Mouse (Mus musculus): ENCODE data around the gene Snx17.

Gene Snx17

GRCm38 (mm10) chr5:31226641-31227040 lies 33.6 kb downstream of the Snx17 start:
- no peak for DNase-seq (ENCODE audit: low spot score in 2 of 2)

DNA sequence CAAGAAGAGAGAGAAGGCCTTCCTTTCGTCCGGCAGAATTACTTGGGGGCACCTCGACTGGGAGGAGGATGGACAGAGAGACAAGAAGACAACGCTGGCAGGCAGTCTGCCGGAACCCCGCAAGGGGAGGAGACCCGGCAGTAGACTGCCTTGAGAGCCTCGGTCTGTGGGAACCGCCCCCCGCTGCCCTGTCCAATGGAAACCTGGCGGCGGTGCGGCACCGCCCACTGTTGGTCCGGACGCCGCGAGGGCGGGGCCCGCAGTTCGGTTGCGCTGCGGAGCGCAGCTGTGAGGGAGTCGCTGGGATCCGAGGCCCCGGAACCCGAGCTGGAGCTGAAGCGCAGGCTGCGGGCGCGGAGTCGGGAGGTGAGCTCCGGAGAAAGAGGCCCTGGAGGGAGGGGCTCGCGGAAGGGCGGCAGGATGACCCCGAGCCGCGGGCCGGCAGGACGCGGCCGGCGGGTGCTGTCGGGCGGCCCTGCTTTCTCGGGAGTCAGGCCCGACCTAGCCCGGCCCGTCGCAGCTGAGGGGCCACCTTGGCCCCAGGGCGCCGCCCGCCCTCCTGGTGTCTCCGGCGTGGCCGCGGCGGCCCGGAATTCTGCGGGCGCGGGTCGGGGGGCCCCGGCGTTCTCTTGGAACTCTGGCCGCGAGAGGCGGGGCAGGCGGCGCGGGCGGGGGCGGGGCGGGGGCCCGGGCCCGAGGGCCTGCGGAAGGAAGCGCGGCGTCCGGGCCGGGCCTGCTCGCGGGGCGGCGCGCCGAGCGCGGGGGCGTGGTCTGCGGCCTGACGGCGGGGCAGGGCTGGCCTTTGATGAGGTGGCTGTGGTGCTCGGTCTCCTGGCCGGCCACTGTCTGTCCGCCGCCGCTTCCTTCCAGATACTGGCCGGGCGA lies 47.9 kb downstream of the Snx17 start, which contains the start of the genes Nrbp1 and Gm9970:
Gene Nrbp1, plus strand, starts transcription at position 228 of the 885 bp plus-strand sequence.
Gene Gm9970, minus strand, starts transcription at position 596 of the 885 bp plus-strand sequence.
- DNase-seq (ENCODE audit: low spot score in 2 of 2): peak; percentile 88 to 94

GRCm38 (mm10) chr5:31241522-31242034 lies 48.6 kb downstream of the Snx17 start:
- DNase-seq (ENCODE audit: low spot score in 2 of 2): no peak

DNA sequence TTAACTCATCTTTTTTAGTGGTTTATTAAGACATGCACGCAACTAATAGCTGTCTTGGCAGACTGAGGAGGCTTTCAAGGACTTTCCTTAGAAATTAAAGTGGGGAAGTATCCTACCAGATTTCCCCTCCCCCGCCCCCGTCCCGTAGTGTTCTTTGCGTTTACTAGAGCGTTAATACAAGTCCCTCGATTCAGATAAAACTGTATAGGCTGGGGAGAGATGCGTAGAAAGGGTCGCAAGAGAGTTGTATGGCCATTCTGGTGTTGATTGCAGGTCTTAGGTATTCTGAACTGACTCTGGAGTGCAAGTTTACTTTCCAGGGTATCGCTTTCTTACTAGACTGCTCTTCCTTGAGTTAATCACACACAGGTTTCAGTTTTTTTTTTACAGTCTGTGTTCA lies 49.2 kb downstream of the Snx17 start:
- no peak for DNase-seq (ENCODE audit: low spot score in 2 of 2)
